Mouse (Mus musculus): ENCODE measurements around the gene Tap2. TPM values are rescaled to one million over a fixed set of nuclear protein-coding genes. Genes with fewer than 3 reads are reported as not detected.

Gene Tap2
- polyA plus RNA-seq, 1 experiment: 10.0 TPM

DNA sequence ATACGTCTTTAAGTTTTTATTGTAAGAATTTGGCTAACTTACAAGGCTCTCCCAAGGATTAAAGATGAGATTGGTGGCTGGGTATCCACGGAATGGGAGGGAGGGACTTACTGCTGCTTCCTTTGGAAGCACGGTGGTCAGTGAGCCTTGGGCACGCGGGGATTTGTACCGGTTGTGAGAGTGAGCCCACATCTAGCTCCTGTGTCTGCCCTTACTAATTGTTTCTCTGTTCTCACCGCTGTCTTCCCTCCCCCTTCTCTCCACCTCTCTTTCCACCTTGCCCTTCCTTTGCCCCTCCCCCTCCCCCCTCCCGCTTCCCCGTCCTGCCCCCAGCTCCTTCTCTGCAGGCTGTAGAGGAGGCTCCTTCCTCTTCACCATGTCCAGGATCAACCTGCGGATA lies 5.1 kb downstream of the Tap2 start:
- TF ChIP-seq POLR2A (IDR thresholded peaks at IDR 0.05; ENCODE audit: borderline replicate concordance, insufficient read depth, low read length): no peak
- TF ChIP-seq CTCF (IDR thresholded peaks at IDR 0.05; ENCODE audit: borderline replicate concordance, insufficient read depth, low read depth, low read length): no peak
- no peaks in the 10 kb centered on the region for H3K4me1 ChIP-seq (ENCODE audit: control insufficient read depth, insufficient read depth, low read length)
- no peak overlapping the region for H3K27ac ChIP-seq (ENCODE audit: insufficient read depth, low read length)
- H3K4me3 ChIP-seq (replicated peaks; ENCODE audit: insufficient read depth, low read depth, low read length): no peak overlapping the region
- no peak for DNase-seq
- WGBS: 25% methylated on average over 10 of the region's 10 CpGs
- H3K27me3 ChIP-seq (ENCODE audit: control insufficient read depth, insufficient read depth, low read length): no peaks in the 10 kb centered on the region

DNA sequence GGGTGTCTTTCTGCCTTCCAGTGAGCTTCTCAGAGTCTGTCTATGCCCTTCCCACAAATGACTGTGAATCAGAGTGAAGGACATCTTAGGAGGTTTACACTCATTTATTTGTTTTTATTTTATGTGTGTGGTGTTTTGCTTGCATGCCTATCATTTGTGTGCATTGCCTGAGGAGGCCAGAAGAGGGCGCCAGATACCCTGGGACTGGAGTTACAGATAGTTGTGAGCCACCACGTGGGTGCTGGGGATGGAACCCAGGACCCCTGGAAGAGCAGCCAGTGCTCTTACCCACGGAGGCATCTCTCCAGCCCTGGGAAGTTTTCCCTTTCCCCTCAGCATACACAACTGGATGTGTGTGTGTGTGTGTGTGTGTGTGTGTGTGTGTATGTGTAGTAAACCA lies 6.4 kb downstream of the Tap2 start:
- WGBS: 46% methylated on average over 3 of the region's 3 CpGs
- peak; percentile 8; the same call in 1 of the 2 replicates for TF ChIP-seq CTCF (IDR thresholded peaks at IDR 0.05; ENCODE audit: borderline replicate concordance, insufficient read depth, low read depth, low read length)
- TF ChIP-seq POLR2A (IDR thresholded peaks at IDR 0.05; ENCODE audit: borderline replicate concordance, insufficient read depth, low read length): no peak
- no peak for DNase-seq
- Histone ChIP-seq H3K27me3 (ENCODE audit: control insufficient read depth, insufficient read depth, low read length) (no peaks in the 10 kb centered on the region), H3K27ac (ENCODE audit: insufficient read depth, low read length) (no peak overlapping the region), H3K4me3 (replicated peaks; ENCODE audit: insufficient read depth, low read depth, low read length) (no peak overlapping the region), H3K4me1 (ENCODE audit: control insufficient read depth, insufficient read depth, low read length) (no peaks in the 10 kb centered on the region)

DNA sequence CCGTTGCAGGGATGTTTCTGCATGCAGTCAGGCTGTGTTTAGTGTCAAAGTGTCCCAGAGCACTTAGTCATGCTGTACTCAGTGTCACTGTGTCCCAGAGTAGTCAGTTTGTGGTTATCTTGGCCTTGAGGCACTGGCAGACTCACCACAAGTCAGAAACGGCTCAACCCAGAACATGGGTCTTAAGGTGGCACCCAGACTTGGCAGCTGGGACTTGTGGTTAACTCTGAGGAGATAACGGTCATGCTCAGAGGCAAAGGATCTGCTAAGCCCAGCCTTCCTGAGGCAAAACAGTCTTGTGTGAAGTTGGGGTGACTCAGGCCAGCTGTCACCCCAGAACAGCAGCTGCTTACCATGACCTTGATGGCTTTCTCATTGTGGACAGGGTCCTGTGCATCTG lies 7.3 kb downstream of the Tap2 start:
- no peak for DNase-seq
- Histone ChIP-seq H3K27ac (ENCODE audit: insufficient read depth, low read length) (no peak overlapping the region), H3K4me1 (ENCODE audit: control insufficient read depth, insufficient read depth, low read length) (no peaks in the 10 kb centered on the region), H3K4me3 (replicated peaks; ENCODE audit: insufficient read depth, low read depth, low read length) (no peak overlapping the region), H3K27me3 (ENCODE audit: control insufficient read depth, insufficient read depth, low read length) (no peaks in the 10 kb centered on the region)
- no peak for TF ChIP-seq CTCF (IDR thresholded peaks at IDR 0.05; ENCODE audit: borderline replicate concordance, insufficient read depth, low read depth, low read length)
- no peak for TF ChIP-seq POLR2A (IDR thresholded peaks at IDR 0.05; ENCODE audit: borderline replicate concordance, insufficient read depth, low read length)
- WGBS: 59% methylated on average over 3 of the region's 3 CpGs

DNA sequence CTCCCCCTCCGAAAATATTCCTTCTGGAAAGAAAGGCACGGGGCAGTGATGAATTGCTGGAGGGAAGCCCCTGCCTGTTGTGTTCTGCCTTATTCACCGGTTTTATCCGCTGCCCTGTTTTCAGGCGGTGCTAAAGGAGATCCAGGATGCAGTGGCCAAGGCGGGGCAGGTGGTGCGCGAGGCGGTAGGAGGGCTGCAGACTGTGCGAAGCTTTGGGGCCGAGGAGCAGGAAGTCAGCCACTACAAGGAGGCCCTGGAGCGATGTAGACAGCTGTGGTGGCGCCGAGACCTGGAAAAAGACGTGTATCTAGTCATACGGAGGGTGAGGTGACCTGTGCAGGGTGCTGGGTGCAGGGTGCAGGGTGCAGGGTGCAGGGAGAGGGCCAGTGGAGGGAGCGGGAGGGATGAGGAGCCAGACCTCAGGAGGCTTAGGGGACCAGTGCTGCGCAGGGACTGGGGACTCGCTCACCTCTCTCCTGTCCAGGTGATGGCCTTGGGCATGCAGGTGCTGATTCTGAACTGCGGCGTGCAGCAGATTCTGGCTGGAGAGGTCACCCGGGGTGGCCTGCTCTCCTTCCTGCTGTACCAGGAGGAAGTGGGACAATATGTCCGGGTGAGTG lies 8.5 kb downstream of the Tap2 start:
- 25% methylated on average over 23 of the region's 23 CpGs for WGBS
- no peak for DNase-seq

DNA sequence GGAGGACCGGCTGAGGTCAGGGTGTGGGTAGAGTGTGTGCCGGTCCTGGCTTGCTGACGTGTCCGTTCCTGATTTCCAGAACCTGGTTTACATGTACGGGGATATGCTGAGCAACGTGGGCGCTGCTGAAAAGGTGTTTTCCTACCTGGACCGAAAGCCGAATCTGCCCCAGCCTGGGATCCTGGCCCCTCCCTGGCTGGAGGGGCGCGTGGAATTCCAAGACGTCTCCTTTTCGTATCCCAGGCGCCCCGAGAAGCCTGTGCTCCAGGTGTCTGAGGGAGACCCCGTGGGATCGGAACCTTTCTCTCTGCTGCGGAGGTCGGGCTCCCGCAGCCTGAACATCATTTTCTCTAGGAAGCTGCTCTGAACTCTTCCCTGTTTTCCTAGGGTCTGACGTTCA lies 10.6 kb downstream of the Tap2 start:
- H3K27ac ChIP-seq (ENCODE audit: insufficient read depth, low read length): no peak overlapping the region
- H3K4me3 ChIP-seq (replicated peaks; ENCODE audit: insufficient read depth, low read depth, low read length): no peak overlapping the region
- H3K4me1 ChIP-seq (ENCODE audit: control insufficient read depth, insufficient read depth, low read length): no peaks in the 10 kb centered on the region
- 49% methylated on average over 21 of the region's 21 CpGs for whole genome bisulfite sequencing
- H3K27me3 ChIP-seq (ENCODE audit: control insufficient read depth, insufficient read depth, low read length): no peaks in the 10 kb centered on the region
- TF ChIP-seq CTCF (IDR thresholded peaks at IDR 0.05; ENCODE audit: borderline replicate concordance, insufficient read depth, low read depth, low read length) (no peak), POLR2A (IDR thresholded peaks at IDR 0.05; ENCODE audit: borderline replicate concordance, insufficient read depth, low read length) (no peak)
- no peak for DNase-seq

More for the DNA sequence above, 8.5 kb downstream of the Tap2 start:
- no peak overlapping the region for H3K4me3 ChIP-seq (replicated peaks; ENCODE audit: insufficient read depth, low read depth, low read length)
- no peaks in the 10 kb centered on the region for H3K27me3 ChIP-seq (ENCODE audit: control insufficient read depth, insufficient read depth, low read length)
- TF ChIP-seq CTCF (IDR thresholded peaks at IDR 0.05; ENCODE audit: borderline replicate concordance, insufficient read depth, low read depth, low read length) (no peak), POLR2A (IDR thresholded peaks at IDR 0.05; ENCODE audit: borderline replicate concordance, insufficient read depth, low read length) (no peak)
- H3K27ac ChIP-seq (ENCODE audit: insufficient read depth, low read length): no peak overlapping the region
- H3K4me1 ChIP-seq (ENCODE audit: control insufficient read depth, insufficient read depth, low read length): no peaks in the 10 kb centered on the region

DNA sequence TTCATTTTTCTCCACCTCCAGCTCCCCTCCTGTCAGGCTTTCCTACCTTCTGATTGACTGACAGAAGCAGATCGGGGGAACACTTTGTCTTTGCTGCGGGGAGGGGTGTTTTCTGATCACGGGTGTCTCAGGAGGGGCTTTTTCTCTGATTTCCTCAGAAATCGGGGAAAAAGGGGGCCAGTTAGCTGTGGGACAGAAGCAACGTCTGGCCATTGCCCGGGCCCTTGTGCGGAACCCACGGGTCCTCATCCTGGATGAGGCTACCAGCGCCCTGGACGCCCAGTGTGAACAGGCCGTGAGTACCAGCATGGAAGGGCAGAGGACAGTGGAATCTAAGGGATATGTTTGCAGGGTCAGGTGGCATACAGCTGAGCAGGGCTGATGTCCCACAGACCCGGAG lies 11.8 kb downstream of the Tap2 start:
- 83% methylated on average over 12 of the region's 12 CpGs for WGBS
- Histone ChIP-seq H3K27me3 (ENCODE audit: control insufficient read depth, insufficient read depth, low read length) (no peaks in the 10 kb centered on the region), H3K4me3 (replicated peaks; ENCODE audit: insufficient read depth, low read depth, low read length) (no peak overlapping the region), H3K4me1 (ENCODE audit: control insufficient read depth, insufficient read depth, low read length) (no peaks in the 10 kb centered on the region), H3K27ac (ENCODE audit: insufficient read depth, low read length) (no peak overlapping the region)
- TF ChIP-seq POLR2A (IDR thresholded peaks at IDR 0.05; ENCODE audit: borderline replicate concordance, insufficient read depth, low read length): no peak
- TF ChIP-seq CTCF (IDR thresholded peaks at IDR 0.05; ENCODE audit: borderline replicate concordance, insufficient read depth, low read depth, low read length): no peak
- no peak for DNase-seq

DNA sequence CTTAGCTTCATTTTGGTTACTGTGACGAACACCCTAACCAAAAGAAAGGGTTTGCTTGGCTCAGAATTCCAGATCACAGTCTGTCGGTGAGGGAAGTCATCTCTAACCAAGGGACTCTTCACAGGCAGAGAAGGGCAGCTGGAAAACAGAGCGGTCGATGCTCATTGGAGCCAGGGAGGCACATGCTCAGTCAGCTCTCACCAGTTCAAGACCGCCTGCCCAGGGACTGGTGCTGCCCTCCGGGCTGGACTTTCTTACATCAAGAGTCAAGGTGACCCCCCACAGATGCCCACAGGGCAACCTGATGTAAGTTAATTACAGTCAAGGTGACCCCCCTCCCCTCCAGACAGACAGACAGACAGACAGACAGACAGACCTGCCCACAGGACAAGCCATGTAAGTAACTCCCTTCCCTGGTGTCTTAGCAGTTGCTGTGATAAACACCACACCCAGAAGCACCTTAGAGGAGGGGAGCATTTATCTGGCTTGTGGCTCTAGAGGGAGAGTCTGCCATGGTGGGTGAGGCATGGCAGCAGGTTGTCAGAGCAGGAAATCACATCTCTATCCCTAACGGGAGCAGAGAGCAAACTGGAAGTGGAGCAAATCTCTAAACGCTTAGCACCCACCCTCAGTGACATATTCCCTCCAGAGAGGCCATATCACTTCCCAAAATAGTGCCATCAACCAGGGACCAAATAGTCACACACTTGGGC lies 14.0 kb downstream of the Tap2 start:
- no peak for TF ChIP-seq POLR2A (IDR thresholded peaks at IDR 0.05; ENCODE audit: borderline replicate concordance, insufficient read depth, low read length)
- TF ChIP-seq CTCF (IDR thresholded peaks at IDR 0.05; ENCODE audit: borderline replicate concordance, insufficient read depth, low read depth, low read length): no peak
- 73% methylated on average over 8 of the region's 8 CpGs for WGBS
- H3K4me3 ChIP-seq (replicated peaks; ENCODE audit: insufficient read depth, low read depth, low read length): no peak overlapping the region
- H3K4me1 ChIP-seq (ENCODE audit: control insufficient read depth, insufficient read depth, low read length): no peaks in the 10 kb centered on the region
- no peak for DNase-seq
- H3K27ac ChIP-seq (ENCODE audit: insufficient read depth, low read length): no peak overlapping the region
- no peaks in the 10 kb centered on the region for H3K27me3 ChIP-seq (ENCODE audit: control insufficient read depth, insufficient read depth, low read length)

DNA sequence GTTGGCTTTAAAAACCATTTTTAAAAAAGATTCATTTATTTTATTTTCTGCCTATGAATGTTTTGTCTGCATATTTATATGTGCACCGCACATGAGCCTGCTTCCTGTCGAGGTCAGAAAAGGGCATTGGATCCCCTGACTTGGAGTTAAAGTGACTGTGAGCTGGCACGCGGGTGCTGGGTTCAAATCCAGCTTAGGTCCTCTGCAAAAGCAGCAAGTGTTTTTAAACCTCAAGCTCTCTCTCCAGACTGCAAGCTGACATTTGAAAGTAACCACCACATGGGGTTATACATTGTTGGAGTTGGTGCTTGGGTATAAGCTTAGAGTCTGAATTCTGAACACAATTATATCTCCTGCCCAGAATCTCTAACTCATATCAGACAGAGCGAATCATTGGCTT lies 14.7 kb downstream of the Tap2 start:
- whole genome bisulfite sequencing: 84% methylated on average over 5 of the region's 5 CpGs
- H3K4me3 ChIP-seq (replicated peaks; ENCODE audit: insufficient read depth, low read depth, low read length): no peak overlapping the region
- H3K27me3 ChIP-seq (ENCODE audit: control insufficient read depth, insufficient read depth, low read length): no peaks in the 10 kb centered on the region
- TF ChIP-seq CTCF (IDR thresholded peaks at IDR 0.05; ENCODE audit: borderline replicate concordance, insufficient read depth, low read depth, low read length) (no peak), POLR2A (IDR thresholded peaks at IDR 0.05; ENCODE audit: borderline replicate concordance, insufficient read depth, low read length) (no peak)
- no peaks in the 10 kb centered on the region for H3K4me1 ChIP-seq (ENCODE audit: control insufficient read depth, insufficient read depth, low read length)
- no peak for DNase-seq
- no peak overlapping the region for H3K27ac ChIP-seq (ENCODE audit: insufficient read depth, low read length)
